In genomic region chr13:103772917-103773316, GRCm38 (mm10) we compare ENCODE assay signal across 7 mouse cellular contexts. TPM values are rescaled to one million over a fixed set of nuclear protein-coding genes. Genes with fewer than 3 reads are reported as not detected.
DNase-seq lines count a peak whose midpoint lies in the region; ATAC-seq lines count a peak whose summit lies in the region.

No protein-coding gene starts in this region.

- no peak for DNase-seq in neural tube, embryonic 11.5 days (ENCODE audit: low spot score)
- no peak for DNase-seq in neural tube, embryonic 10.5 days (ENCODE audit: extremely low spot score, low spot score)
- DNase-seq in cerebellum, postnatal 14 days, result peak; percentile 40 to 45
- no peak for DNase-seq in midbrain, embryonic 10.5 days (ENCODE audit: low spot score)
- no peak for DNase-seq in urinary bladder, postnatal 4 days (ENCODE audit: low spot score in 2 of 2)
- no peak for DNase-seq in layer of hippocampus, adult 11-12 months (ENCODE audit: low spot score)

- peaks cover 6% of the 10 kb centered on the region for H3K4me1 ChIP-seq in neural tube, embryonic 11.5 days (ENCODE audit: control insufficient read depth, insufficient read depth, low read length)
- peaks cover 26% of the 10 kb centered on the region for H3K4me1 ChIP-seq in hindbrain, embryonic 12.5 days
- peaks cover 31% of the 10 kb centered on the region for H3K4me1 ChIP-seq in midbrain, embryonic 10.5 days

- H3K4me2 ChIP-seq in neural tube, embryonic 11.5 days (ENCODE audit: low read depth), result peak overlapping the region; percentile 45
- H3K4me2 ChIP-seq in hindbrain, embryonic 12.5 days (replicated peaks), result peak overlapping the region; percentile 63

- peak overlapping the region; percentile 26; the same call in 1 of the 2 replicates for H3K9ac ChIP-seq in neural tube, embryonic 11.5 days (ENCODE audit: low read length)
- peak overlapping the region; percentile 82 for H3K9ac ChIP-seq in hindbrain, embryonic 12.5 days

- H3K9me3 ChIP-seq in neural tube, embryonic 11.5 days (ENCODE audit: control insufficient read depth, low read length), result no peaks in the 10 kb centered on the region
- H3K9me3 ChIP-seq in hindbrain, embryonic 12.5 days (replicated peaks), result no peaks in the 10 kb centered on the region
- no peaks in the 10 kb centered on the region for H3K9me3 ChIP-seq in midbrain, embryonic 10.5 days (replicated peaks)

- no peaks in the 10 kb centered on the region for H3K27me3 ChIP-seq in neural tube, embryonic 11.5 days (ENCODE audit: control insufficient read depth, insufficient read depth, low read length)
- H3K27me3 ChIP-seq in hindbrain, embryonic 12.5 days, result no peaks in the 10 kb centered on the region
- H3K27me3 ChIP-seq in midbrain, embryonic 10.5 days (ENCODE audit: low read depth, poor library complexity, severe bottlenecking), result no peaks in the 10 kb centered on the region

- no peak overlapping the region for H3K27ac ChIP-seq in neural tube, embryonic 11.5 days (ENCODE audit: low read depth, low read length)
- no peak overlapping the region for H3K27ac ChIP-seq in hindbrain, embryonic 12.5 days
- peak overlapping the region; percentile 99 for H3K27ac ChIP-seq in midbrain, embryonic 10.5 days (replicated peaks)

- no peak for ATAC-seq in neural tube, embryonic 11.5 days (ENCODE audit: insufficient read depth, low FRiP score, low TSS enrichment)
- no peak for ATAC-seq in hindbrain, embryonic 12.5 days (ENCODE audit: low FRiP score)

- peak overlapping the region; percentile 67 for H3K4me3 ChIP-seq in neural tube, embryonic 11.5 days (ENCODE audit: low read depth, low read length)
- peak overlapping the region; percentile 69 for H3K4me3 ChIP-seq in hindbrain, embryonic 12.5 days
- peak overlapping the region; percentile 77 for H3K4me3 ChIP-seq in midbrain, embryonic 10.5 days

- H3K36me3 ChIP-seq in neural tube, embryonic 11.5 days (ENCODE audit: control insufficient read depth, insufficient read depth, low read length), result no peaks in the 10 kb centered on the region
- no peaks in the 10 kb centered on the region for H3K36me3 ChIP-seq in hindbrain, embryonic 12.5 days
- peaks cover 27% of the 10 kb centered on the region for H3K36me3 ChIP-seq in midbrain, embryonic 10.5 days

- WGBS in neural tube, embryonic 11.5 days, result 59% methylated on average over 5 of the region's 5 CpGs
- 43% methylated on average over 5 of the region's 5 CpGs for WGBS in hindbrain, embryonic 12.5 days
- 51% methylated on average over 5 of the region's 5 CpGs for WGBS in midbrain, embryonic 10.5 days

RNA-seq across cellular contexts. Expression of gene Srek1, which starts 1.5 kb away (rescaled TPM):
- 82.7 and 90.6 TPM in 2 replicates for polyA plus RNA-seq in neural tube, embryonic 11.5 days (2014; fragmentation: Nextera tagmentation; extraction: Ambion mirVana)
- polyA plus RNA-seq in hindbrain, embryonic 12.5 days (2016; fragmentation: Nextera tagmentation; extraction: Ambion mirVana), result 108 and 117 TPM in 2 replicates
- polyA plus RNA-seq in midbrain, embryonic 10.5 days (2016; fragmentation: Nextera tagmentation; extraction: Ambion mirVana), result 89.4 and 92.1 TPM in 2 replicates

Comparison
In these comparisons a context has a peak if more than half of its experiments do, and no peak if none do; other contexts are left out.
1. DNase-seq: peak in cerebellum, postnatal 14 days (2 of 2); none in neural tube, embryonic 11.5 days (single experiment), neural tube, embryonic 10.5 days (single experiment), midbrain, embryonic 10.5 days (single experiment), urinary bladder, postnatal 4 days (0 of 2) and layer of hippocampus, adult 11-12 months (single experiment).
2. Peak in every context shown above with its lines, with median percentiles within 50 percentile points of each other: H3K4me3 ChIP-seq.